Mouse (Mus musculus) retina, adult 2 months (tissue): ENCODE measurements around the gene S100a7a.

Experiments used
- DNase-seq: peaks from one replicate; pipeline ENCODE4 v3.0.0-alpha.2; 2012; ENCODE audit warnings: low read depth, low spot score

S100a7a gene

DNA sequence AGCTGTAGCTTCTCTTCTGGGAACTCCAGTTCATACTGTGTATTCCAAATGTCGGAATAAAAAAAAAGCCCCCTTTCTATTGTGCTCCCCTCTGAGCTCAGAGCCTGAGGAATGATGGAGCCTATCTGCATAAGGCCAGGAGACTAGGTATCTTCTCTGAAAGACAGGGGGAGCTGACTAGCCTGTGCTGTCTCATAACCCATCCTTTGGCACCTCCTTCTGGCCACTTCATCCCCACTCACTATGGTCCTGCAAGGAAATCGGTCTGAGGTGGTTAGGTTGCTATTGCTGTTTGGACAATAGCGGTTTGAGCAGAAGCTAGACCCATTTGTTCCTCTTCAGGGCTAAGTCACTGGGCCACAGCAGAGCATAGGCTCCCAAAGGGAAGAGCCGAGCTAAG, 26.0 kb upstream of the S100a7a start:
- DNase-seq: no peak

GRCm38 (mm10) chr3:90629298-90629697, 24.5 kb upstream of the S100a7a start:
- no peak for DNase-seq

GRCm38 (mm10) chr3:90631984-90632383, 21.8 kb upstream of the S100a7a start:
- no peak for DNase-seq

DNA sequence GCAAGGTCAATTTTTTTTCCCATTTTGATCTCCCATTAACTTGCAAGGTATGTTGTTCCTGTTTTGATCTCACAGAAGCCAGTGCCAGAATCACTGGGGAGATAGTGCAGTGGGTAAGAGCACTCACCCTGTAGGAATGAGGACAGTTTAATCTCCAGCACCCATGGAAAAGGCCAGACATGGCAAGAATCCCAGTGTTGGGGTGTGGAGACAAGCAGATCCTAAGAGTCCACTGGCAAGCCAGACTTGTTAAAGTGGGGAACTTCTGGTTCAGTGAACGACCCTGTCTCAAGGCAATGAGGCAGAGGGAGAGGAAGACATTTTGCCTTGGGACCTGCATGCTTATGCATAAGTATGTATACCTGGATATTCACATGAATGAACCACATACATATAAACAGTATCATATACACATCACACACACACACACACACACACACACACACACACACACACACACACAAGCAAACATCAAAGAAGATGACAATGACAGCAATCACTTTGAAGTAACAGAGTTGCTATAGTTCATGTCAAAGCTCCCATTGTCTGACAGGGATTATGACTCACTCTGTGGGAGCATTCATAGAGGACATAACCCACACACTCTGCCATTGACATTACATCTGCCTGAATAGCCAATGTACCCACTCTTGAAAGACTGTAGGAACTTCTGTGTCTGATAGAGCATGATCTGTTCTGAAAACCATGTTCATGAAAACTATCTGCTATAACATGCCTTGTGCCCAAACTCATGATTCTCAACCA, 15.1 kb upstream of the S100a7a start:
- DNase-seq: no peak

- DNase-seq: no peak
These were observed 14.2 kb upstream of the S100a7a start for GRCm38 (mm10) chr3:90639511-90640154.

DNA sequence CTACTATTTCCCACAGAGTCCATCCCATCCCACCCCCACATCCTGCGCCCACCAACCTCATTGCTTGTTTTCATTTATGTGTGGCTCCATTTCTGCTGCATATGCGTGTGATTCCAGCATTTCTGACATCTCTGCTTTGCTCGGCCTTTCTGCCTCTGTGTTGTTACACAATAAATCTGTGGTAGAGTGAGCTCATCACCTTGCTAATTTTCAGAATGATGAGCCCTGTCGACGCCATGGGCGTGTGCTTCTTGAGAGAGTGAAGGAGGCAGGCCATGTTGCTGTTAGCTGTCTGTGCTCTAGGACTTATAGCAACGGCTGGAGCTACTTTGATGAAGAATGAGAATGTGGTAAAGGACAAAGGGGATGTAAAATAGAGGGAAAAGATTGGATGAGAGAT, 12.8 kb upstream of the S100a7a start:
- DNase-seq: no peak

- DNase-seq: no peak
These were observed 9.6 kb upstream of the S100a7a start for GRCm38 (mm10) chr3:90644220-90644619.

- DNase-seq: no peak
These were observed 6.5 kb upstream of the S100a7a start for GRCm38 (mm10) chr3:90647291-90647690.

DNA sequence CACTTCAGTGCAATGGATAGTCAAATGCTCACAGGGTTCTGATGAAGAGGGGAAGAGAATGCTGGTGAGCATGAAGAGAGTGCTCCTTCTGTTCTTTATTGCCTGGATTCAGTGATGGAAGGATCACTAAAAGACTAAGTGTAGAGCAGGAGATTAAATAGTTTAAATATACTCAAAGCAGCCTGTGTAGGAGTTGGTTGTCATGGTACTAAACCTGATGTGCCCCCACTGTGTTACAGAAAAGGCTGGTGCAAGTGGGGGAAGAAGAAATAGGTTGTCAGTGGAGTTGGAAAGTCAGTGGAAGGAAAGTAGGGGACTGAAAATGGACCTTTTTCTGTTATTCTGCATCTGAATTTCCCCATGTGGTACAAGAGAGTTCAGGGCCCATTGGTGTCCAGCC, 4.8 kb upstream of the S100a7a start:
- no peak for DNase-seq

GRCm38 (mm10) chr3:90649832-90650231, 4.0 kb upstream of the S100a7a start:
- no peak for DNase-seq

DNA sequence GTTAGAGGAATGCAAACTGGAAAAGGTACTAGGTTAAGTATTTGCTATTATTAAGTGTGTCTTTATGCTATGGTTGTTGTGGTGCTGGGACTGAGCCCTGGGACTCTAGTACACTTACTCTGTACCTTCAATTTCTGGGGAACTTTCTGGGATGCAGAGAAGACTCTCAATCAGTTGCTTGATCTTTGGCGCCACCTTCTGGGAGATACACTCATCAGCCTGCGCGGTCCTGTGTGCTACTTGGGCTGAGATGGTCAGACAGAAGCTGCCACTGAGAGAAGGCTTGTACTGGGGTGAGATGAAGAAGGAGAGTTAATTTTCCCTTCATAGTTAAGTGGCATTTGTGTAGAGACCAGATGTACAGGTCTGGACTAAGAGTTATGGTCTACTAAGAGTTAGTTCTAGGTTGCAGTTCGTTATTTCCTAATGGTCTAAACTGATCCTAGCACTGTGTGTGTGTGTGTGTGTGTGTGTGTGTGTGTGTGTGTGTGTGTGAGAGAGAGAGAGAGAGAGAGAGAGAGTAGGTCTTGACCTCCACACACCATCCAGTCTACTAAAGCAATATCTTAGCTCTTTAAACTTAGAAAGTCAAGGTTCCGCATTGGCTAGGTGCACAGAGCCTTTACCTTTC, 824 bp upstream of the S100a7a start:
- DNase-seq: peak; percentile 34

DNA sequence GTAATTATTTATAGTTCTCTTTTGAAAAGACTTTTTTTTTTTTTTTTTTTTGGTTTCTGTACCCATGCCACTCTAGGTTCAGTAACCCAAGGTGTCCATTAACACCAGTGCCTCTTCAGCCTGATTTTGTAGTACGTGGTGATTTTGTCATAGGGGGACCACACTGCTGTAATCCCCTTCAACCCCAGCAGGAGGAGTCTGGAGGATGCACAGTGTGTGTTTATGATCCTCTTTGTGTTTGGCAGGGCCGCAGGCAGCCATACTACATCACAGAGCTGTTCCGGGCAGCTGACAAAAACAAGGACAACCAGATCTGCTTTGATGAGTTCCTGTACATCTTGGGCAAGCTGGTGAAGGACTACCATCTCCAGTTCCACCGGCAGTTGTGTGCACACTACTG, 3.6 kb downstream of the S100a7a start:
- no peak for DNase-seq

DNA sequence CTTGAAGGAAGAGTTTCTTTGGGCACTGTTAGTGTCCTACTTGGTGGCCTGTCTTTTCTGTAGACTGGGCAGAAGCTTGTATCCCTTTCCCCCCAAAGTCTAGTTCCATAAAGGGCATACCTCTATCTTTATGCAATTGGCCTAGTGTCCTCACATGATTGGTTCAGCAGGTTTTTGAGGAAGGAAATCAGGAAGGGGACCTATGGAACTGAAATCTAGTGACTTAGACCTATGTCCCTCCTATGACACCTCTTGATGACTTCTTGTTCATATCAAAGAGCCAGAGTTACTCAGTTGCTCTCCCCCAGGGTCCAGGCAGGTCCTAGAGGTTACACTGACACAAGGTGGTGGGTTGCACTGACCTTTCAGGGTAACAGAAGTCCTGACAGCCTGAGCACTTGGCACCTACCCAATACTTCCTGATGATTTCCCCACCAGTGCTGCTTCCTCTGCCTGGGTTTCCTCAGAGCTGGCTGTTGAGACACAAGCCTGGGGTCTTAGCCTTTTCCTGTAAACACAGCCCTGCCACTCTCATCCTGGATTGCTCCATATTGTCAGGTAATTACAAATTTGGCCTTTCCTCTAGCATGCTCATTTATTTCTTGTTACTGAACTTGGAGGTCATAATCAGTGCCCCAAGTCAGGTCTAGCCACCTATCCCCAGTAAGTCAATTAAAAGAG, 5.7 kb downstream of the S100a7a start:
- DNase-seq: no peak

- DNase-seq: no peak
These were observed 10.4 kb downstream of the S100a7a start for GRCm38 (mm10) chr3:90664219-90664618.

DNA sequence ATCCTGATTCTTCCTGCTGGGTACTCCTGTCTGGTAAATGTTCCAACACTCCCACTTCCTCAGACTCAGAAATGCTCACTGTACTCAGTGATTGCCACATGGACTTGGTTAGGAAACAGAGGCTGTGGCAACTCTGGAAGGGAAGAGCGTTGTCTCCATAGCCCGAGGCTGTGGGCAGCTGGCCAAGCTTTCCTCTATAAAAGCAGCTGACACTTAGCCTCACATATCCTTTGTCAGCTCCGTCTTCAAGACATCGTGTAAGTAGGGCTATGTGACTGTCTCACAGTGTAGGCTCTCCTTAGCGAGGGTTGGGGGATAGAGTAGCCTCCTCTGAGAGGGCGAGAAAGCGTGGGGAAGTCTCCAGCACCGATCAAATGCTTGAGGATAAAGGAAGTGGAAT, 15.0 kb downstream of the S100a7a start, which contains the start of gene S100a8:
S100a8 (plus strand) TSS at position 133 of the 400 bp plus-strand sequence.
- no peak for DNase-seq

DNA sequence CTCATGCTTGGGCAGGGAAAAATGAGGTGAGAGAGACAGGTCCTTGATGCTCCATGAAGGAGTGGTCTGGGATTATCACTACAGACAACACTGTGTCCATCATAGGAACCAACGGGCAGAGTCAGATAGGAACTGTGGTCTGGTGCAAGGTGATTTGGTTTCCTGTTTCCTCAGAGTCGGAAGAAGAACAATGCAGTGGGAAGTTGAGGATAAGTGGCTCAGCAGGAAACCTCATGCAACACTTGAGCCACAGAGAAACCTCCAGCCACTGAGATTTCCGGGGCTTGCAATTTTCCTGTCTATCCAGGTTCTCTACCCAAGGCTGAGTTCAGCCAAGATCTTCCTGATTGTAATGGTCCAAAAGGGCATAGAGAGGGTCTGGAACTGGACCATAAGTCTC, 24.8 kb downstream of the S100a7a start:
- DNase-seq: no peak

GRCm38 (mm10) chr3:90683929-90684328, 30.1 kb downstream of the S100a7a start:
- no peak for DNase-seq

DNA sequence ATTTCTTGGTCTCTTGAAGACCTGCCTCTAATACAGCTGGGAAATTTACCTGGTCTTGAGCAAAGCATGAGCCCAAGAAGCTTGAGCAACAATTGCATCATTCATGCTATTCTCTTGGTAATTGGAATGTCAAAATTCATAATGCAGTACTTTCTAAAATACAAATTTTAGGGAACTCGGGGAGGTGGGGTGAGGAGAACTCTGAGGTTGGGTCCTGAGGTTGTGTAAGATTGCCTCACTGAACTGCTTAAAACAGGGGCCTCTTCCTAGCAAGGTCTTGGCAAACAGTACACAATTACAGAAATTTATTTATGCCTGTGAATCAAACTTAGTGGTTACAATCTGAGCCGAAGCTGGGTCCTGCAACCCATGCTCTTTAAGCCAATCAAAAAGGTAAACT, 33.0 kb downstream of the S100a7a start:
- DNase-seq: no peak

DNA sequence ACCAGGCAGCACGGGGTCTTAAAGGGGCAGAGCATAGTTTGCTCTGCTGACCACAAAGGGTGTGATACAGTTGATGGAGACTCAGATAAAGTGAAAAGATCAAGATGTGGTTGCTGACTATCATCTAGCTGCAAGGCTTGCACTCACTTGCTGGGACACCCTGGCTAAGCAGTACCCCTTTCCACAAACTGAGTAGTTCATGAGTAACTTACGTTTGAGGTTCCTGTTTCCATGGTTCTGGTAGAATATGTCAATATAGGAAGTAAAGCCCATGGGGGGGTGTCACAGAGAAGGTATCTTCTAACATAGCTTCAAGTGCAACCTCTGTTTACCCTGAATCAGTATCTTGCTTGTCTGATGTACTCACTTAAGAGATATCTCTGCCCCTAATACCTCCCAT, 39.7 kb downstream of the S100a7a start:
- DNase-seq: no peak

- DNase-seq: no peak
These were observed 41.8 kb downstream of the S100a7a start, which contains the start of gene S100a9 for GRCm38 (mm10) chr3:90695613-90696012. Gene S100a9 (minus strand): TSS chr3:90695721.

- no peak for DNase-seq
These were observed 48.4 kb downstream of the S100a7a start for GRCm38 (mm10) chr3:90702244-90702643.
